Mouse (Mus musculus) heart, postnatal 0 days (tissue): Measurements from ENCODE around the gene Pycard. TPM values are rescaled to one million over a fixed set of nuclear protein-coding genes. Genes with fewer than 3 reads are reported as not detected.

Experiments
- ATAC-seq: fragments of 200-750 bp; cut with Nextera tagmentation; 2 replicates; pipeline ENCODE4 v1.8.0; 2017; ENCODE audit warnings: low read depth, moderate number of reproducible peaks, moderate library complexity; ENCODE audit not compliant: insufficient read depth
- DNase-seq: peaks from one replicate; pipeline ENCODE4 v3.0.0-alpha.2; 2016; ENCODE audit warnings: low spot score
- H3K27ac ChIP-seq: fragments of 300-500 bp; sonication (generic); 2 replicates; pipeline ENCODE4 v1.5.1; 2014; ENCODE audit warnings: low read depth, mild to moderate bottlenecking
- H3K27me3 ChIP-seq: fragments of 300-500 bp; sonication (generic); 2 replicates; pipeline ENCODE4 v1.6.1; 2014; ENCODE audit warnings: low read length, mixed read lengths; ENCODE audit not compliant: control insufficient read depth, insufficient read depth
- H3K36me3 ChIP-seq: fragments of 300-500 bp; sonication (generic); replicated peaks from 2 replicates; pipeline ENCODE4 v1.6.1; 2014; ENCODE audit warnings: low read length, mixed read lengths; ENCODE audit not compliant: control insufficient read depth, insufficient read depth
- H3K4me1 ChIP-seq: fragments of 300-500 bp; sonication (generic); 2 replicates; pipeline ENCODE4 v1.6.1; 2014; ENCODE audit warnings: antibody characterized with exemption; ENCODE audit not compliant: control insufficient read depth, insufficient read depth
- H3K4me2 ChIP-seq: fragments of 300-500 bp; sonication (generic); 2 replicates; pipeline ENCODE4 v1.6.1; 2014; ENCODE audit warnings: low read depth, mild to moderate bottlenecking, low read length, moderate library complexity
- H3K4me3 ChIP-seq: fragments of 300-500 bp; sonication (generic); 2 replicates; pipeline ENCODE4 v1.5.1; 2014; ENCODE audit warnings: low read depth, low read length
- H3K9ac ChIP-seq: fragments of 300-500 bp; sonication (generic); replicated peaks from 2 replicates; pipeline ENCODE4 v1.6.1; 2014; ENCODE audit warnings: low read depth, low read length, mixed read lengths
- H3K9me3 ChIP-seq: fragments of 300-500 bp; sonication (generic); replicated peaks from 2 replicates; pipeline ENCODE4 v1.6.1; 2016; ENCODE audit warnings: low read length; ENCODE audit not compliant: control insufficient read depth
- CTCF ChIP-seq: IDR thresholded peaks from 2 replicates; pipeline ENCODE4 v1.5.1; 2016; ENCODE audit warnings: antibody characterized with exemption, control low read depth, low read depth
- EP300 ChIP-seq: IDR thresholded peaks from 2 replicates; pipeline ENCODE4 v1.6.1; 2016; ENCODE audit warnings: antibody characterized with exemption, low read depth
- WGBS: fragments of 180-500 bp; shearing (Covaris S2); extraction: QIAGEN DNeasy Blood & Tissue Kit; methylation state at CpG from one replicate; pipeline ENCODE4 v1.1.7; 2014; 5-methylcytosine and 5-hydroxymethylcytosine counted together
- polyA plus RNA-seq: library from polyadenylated mRNA; unstranded; fragments of >200 nt; fragmentation: Nextera tagmentation; extraction: Ambion mirVana; gene quantifications from 2 replicates; pipeline ENCODE4 v1.2.1, GENCODE M21; 2015
- total RNA-seq: library from RNA; depleted of rRNA; stranded (reverse); fragments of >200 nt; gene quantifications from 2 replicates; pipeline ENCODE4 v1.2.3, GENCODE M21; 2014; ENCODE audit warnings: low replicate concordance

The Pycard gene
- total and polyA plus RNA-seq, 2 experiments from 2014 or later, result 30.7 to 43.0 TPM

DNA sequence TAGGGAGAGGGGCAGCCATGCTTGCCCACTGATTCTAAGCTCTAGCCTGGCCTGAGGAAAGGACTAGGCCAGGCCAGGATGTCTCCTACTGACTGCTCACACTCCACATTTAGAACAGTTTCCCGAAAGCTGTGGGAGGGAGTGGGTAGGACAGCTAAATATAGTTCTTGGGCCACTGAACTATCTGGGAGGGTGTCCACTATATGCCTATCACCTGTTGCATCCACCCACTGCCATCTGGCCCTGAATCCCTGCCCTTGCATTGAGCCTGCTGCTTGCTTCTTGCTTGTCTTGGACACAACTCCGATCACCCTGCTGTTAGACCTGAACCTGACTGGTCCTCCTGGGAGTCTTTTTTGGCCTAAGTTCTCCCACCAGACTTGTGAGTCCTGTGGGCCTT, 10.0 kb upstream of the Pycard start, which contains the start of gene Trim72:
Gene Trim72 (plus strand): TSS at position 262 of the 400 bp plus-strand sequence.
- peak; percentile 61 for DNase-seq
- 45% methylated on average over 2 of the region's 2 CpGs for WGBS
- H3K4me3 ChIP-seq, result peak within 1 kb of the TSS; percentile 28

DNA sequence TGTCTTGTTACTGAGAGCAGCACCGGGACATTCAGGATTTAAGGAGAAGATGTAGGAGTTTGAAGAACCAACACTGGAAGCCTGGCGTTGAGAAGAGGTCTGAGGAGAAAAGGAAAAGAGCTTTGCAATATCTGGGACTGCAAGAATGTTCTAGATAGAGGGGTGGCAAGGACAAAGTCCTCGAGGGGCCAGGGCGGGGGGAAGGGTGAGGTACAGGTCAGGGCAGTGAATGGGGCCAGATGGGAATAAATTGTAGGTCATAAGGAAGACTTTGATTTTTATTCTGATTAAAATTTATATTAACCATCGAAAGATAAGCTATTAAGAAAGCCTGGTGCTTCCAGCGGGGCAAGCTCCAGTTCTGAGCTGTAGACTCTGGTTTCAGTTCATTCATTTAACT, 9.4 kb upstream of the Pycard start:
- TF ChIP-seq EP300 (no peak), CTCF (no peak)
- no peak overlapping the region for H3K4me3 ChIP-seq
- peaks cover 15% of the 10 kb centered on the region for H3K4me1 ChIP-seq
- H3K4me2 ChIP-seq, result no peak overlapping the region
- 69% methylated on average over 6 of the region's 6 CpGs for WGBS
- no peaks in the 10 kb centered on the region for H3K36me3 ChIP-seq
- ATAC-seq (no peak), DNase-seq (no peak)
- 0 out of 2 replicates have a peak overlapping the region, but pooled peaks have one; percentile 23 for H3K9ac ChIP-seq
- H3K27me3 ChIP-seq, result 0 out of 2 replicates have a peak, but pooled peaks cover 3% of the 10 kb centered on the region
- H3K9me3 ChIP-seq, result no peaks in the 10 kb centered on the region
- peak overlapping the region; percentile 78 for H3K27ac ChIP-seq

More for the DNA sequence above, 10.0 kb upstream of the Pycard start, which contains the start of gene Trim72:
- no peak for TF ChIP-seq EP300
- Histone ChIP-seq H3K9ac (0 out of 2 replicates have a peak within 1 kb of the TSS, but pooled peaks have one; percentile 23), H3K27ac (peak within 1 kb of the TSS; percentile 78), H3K4me2 (peak within 1 kb of the TSS; percentile 54), H3K27me3 (0 out of 2 replicates have a peak, but pooled peaks cover 3% of the 10 kb centered on the region), H3K9me3 (no peaks in the 10 kb centered on the region), H3K36me3 (no peaks in the 10 kb centered on the region), H3K4me1 (peaks cover 15% of the 10 kb centered on the region)
- ATAC-seq, result peak; percentile 84

DNA sequence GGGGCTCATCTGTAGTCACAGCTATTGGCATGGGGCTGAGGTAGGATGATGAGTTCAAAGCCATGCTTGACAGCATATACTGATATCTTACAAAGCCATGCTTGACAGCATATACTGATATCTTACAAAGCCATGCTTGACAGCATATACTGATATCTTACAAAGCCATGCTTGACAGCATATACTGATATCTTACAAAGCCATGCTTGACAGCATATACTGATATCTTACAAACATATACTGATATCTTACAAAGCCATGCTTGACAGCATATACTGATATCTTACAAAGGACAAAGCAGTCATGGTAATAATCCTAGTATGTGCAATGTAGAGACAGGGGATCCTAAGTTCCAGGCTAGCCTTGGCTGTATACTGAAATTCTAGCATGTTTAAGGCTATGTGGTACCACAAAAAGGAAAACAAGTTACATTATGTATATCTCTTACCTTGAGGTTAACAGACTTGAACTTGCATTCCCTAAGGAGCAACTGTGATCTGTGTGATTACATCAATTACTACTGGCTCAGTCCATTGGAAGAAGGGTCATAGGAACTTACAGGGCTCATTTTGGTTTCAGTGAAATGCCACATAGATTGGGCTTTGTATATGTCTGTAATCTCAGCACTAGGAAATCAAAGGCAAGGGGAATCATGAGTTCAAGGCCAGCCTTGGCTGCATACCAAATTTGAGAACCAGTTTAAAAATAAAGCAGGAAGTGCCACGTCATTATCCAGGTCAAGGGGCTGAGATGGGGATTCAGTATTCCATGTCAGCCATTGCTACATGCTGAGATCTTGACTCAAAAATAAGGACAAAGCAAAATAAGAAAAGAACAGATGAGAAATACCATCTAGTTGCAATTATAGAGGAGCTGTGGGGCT, 6.6 kb upstream of the Pycard start:
- H3K4me2 ChIP-seq, result no peak overlapping the region
- 0 out of 2 replicates have a peak, but pooled peaks cover 3% of the 10 kb centered on the region for H3K27me3 ChIP-seq
- TF ChIP-seq CTCF, result no peak
- no peak for TF ChIP-seq EP300
- no peak overlapping the region for H3K27ac ChIP-seq
- 3% methylated on average over 1 of the region's 1 CpGs for WGBS
- H3K4me1 ChIP-seq, result peaks cover 15% of the 10 kb centered on the region
- no peak overlapping the region for H3K9ac ChIP-seq
- H3K36me3 ChIP-seq, result no peaks in the 10 kb centered on the region
- DNase-seq (no peak), ATAC-seq (no peak)
- no peaks in the 10 kb centered on the region for H3K9me3 ChIP-seq
- no peak overlapping the region for H3K4me3 ChIP-seq

DNA sequence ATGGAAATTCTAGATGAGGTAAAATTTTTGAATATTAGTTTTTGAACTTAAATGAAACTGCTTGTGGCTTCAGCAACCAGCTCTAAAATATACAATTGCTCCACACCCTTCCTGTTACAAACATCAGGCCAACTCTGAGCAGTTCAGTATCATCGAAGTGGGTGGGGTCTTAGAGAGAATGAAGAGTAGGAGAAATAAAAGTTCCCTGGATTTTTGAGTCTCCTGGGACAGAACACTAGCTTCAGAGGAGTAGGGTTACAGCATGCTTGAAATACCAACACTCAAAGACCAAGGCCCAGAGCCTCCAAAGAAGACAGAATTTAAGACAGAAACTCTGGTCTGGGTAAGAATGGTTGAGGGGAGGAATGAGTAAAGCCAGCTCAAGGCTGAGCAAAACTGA, 5.8 kb upstream of the Pycard start:
- Histone ChIP-seq H3K4me2 (no peak overlapping the region), H3K9me3 (no peaks in the 10 kb centered on the region), H3K9ac (no peak overlapping the region), H3K36me3 (no peaks in the 10 kb centered on the region), H3K4me1 (peaks cover 15% of the 10 kb centered on the region), H3K27me3 (no peaks in the 10 kb centered on the region), H3K4me3 (no peak overlapping the region), H3K27ac (no peak overlapping the region)
- no peak for ATAC-seq
- no peak for TF ChIP-seq EP300
- no peak for TF ChIP-seq CTCF
- no peak for DNase-seq
- 48% methylated on average over 1 of the region's 1 CpGs for WGBS

DNA sequence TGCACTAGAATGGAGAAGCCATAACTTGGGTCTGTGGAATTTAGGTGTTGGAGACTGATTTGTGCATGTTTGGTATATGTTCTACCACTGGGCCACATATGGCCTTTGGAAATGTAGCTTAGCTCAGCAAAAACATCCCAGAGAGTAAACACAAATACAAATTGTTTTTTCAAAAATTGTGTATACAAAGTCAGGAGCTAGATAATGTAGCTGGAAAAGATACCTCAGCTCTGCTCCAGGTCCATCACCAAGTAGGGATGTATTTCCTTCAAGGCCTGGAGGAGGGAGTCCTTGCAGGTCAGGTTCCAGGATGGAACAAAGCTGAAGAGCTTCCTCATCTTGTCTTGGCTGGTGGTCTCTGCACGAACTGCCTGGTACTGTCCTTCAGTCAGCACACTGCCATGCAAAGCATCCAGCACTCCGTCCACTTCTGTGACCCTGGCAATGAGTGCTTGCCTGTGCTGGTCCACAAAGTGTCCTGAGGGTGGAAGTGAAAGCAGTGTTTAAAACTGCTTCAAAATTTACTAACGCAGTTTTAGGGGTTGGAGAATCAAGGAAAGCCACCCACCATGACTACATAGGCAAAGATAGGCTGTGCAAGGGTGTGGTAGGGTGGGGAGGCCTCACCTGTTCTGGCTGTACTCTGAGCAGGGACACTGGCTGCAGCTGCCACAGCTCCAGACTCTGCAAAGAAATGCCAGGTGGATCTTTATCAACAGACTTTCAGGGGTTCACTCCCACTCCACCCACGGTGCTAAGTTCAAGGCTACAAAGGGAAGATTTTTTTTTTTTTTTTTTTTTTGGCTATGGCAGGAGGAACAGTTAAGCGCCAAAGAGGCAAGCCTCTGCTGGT, 953 bp downstream of the Pycard start:
- Histone ChIP-seq H3K9ac (peak overlapping the region; percentile 35), H3K4me1 (peaks cover 6% of the 10 kb centered on the region), H3K4me2 (peak overlapping the region; percentile 63), H3K4me3 (peak overlapping the region; percentile 48), H3K36me3 (peaks cover 19% of the 10 kb centered on the region), H3K27me3 (no peaks in the 10 kb centered on the region), H3K9me3 (no peaks in the 10 kb centered on the region), H3K27ac (peak overlapping the region; percentile 58; the same call in 1 of the 2 replicates)
- DNase-seq, result no peak
- ATAC-seq, result no peak
- WGBS, result 32% methylated on average over 5 of the region's 5 CpGs
- no peak for TF ChIP-seq CTCF
- TF ChIP-seq EP300, result no peak
